Mouse (Mus musculus): ENCODE data around the gene Xpo6.

The Xpo6 gene

DNA sequence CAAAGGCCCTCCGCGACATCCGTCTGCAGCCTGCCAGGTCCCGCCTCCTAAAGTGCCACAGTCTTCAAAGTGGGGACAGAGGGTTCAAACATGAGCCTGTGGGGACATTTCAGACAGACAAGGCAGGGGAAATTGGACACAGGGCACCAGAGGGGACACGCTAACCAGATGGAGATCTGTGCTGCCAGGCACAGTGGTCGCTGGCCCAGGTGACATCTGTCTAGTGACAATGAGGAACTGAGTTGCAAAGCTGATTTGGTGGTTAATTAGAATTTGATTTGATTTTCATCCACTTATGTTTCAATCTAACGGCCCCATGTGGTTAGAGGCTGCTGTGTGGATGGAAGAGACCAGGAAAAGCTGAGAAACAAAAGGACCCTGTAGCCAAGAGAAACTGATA lies 146.7 kb downstream of the Xpo6 start:
- in situ Hi-C loops (cut with MboI; ENCODE audit: low pct_unique_long_range_greater_than_20kb in 1 of 2, low sequenced_read_pairs in 2 of 2, unreplicated experiment in 1 of 2) = no loop called here

DNA sequence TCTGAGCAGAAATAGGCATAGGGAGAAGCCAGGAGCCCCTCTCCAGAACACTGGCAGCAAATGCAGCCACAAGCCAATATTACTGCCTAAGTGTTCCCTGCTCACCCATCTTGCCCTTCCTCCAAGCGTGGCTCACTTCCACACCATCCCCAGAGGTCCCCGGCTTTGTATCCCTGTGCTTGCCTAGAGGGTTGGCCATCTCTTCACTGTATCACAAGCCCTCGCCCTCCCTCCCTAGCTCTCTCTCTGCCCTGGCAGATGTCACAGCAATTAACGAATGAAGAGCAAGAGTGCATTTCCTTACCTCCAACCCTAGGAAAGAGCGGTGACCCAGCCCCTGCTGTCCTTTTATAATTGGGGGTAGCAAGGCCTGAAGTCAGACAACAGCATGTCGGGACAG lies 148.4 kb downstream of the Xpo6 start:
- in situ Hi-C loops (cut with MboI; ENCODE audit: low pct_unique_long_range_greater_than_20kb in 1 of 2, low sequenced_read_pairs in 2 of 2, unreplicated experiment in 1 of 2) = no loop called here

Measured in mouse embryonic stem cell (cell line).